Mouse (Mus musculus): ENCODE results near the gene Chrnb4. TPM values are rescaled to one million over a fixed set of nuclear protein-coding genes. Genes with fewer than 3 reads are reported as not detected.

Gene Chrnb4
- total RNA-seq (2014; fragmentation: Nextera tagmentation) (not detected in 2 replicates), total RNA-seq (2017) (0.06 and 0.22 TPM in 2 replicates), polyA plus RNA-seq (2012) (not detected in 2 replicates)

DNA sequence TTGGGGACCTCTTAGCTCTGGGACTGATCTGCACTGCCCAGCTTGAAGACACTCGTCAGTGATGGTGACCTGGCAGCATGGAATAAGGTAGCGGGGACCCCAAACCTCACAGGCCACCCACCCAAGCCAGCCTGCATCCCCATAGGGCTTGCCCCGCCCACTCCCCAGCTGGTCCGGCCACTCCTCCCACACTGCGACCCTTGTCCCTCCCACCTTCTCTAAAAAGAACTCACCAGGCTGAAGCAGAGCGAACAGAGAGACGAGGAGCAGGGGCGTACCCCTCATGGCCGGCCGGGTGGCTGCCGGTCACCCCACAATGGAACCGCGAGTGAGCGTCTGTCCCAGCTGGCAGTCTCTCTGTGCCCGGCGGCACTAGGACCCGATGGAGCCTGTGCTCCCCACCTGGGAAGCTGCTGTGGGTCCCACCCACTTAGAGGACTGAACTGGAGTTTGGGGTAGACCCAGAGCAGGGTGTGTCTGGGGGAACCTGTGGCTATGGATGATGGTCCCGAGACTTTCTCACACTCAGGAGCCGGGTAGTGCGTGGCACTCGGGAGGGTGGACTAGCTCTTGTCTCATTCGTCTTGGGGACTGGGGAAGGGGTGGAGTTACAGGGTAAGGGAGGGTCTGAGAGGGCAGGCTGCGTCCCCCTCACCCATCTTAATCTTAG is at the start of gene Chrnb4:
Gene Chrnb4 (minus strand): TSS at position 569 of the 670 bp plus-strand sequence.
- TF ChIP-seq TAL1 (conservative IDR thresholded peaks at IDR 0.05; ENCODE audit: low read depth, low read length) (no peak), CTCF (IDR thresholded peaks at IDR 0.05; ENCODE audit: low read depth, low read length) (no peak), POLR2AphosphoS5 (IDR thresholded peaks at IDR 0.05; ENCODE audit: insufficient replicate concordance, low read depth, low read length) (no peak), GATA1 (IDR thresholded peaks at IDR 0.05; ENCODE audit: borderline replicate concordance, low read length) (no peak), GATA2 (IDR thresholded peaks at IDR 0.05; ENCODE audit: borderline replicate concordance, low read depth, low read length) (no peak)
- Histone ChIP-seq H3K4me3 (ENCODE audit: low read depth, low read length) (no peak within 1 kb of the TSS), H3K4me1 (ENCODE audit: insufficient read depth, low read depth, low read length) (peaks cover 2% of the 10 kb centered on the region; the same call in 1 of the 2 replicates)

DNA sequence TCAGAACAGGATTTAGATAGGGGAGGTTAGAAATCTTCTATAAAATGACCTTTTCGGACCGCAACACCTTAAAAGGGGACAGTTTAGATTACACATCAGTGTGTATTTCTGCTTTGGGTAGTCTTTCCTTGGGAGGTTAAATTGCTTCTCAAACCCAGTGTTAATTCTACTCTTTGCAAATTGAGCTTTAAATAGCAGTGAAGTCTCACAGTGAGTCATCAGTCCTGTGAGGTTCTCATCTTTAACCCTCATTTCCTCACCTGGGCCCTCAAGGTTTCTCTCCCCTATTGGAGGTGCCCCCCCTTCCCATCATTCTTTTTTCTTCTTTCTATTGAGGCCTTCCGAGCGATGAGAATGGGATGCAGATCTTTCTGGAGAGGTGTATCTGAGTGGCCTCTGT is 48.3 kb upstream of the Chrnb4 start:
- DNase-seq (ENCODE audit: low spot score) (no peak), ATAC-seq (ENCODE audit: extremely low read depth, insufficient number of reproducible peaks, low FRiP score, poor library complexity, severe bottlenecking) (no peak)
- TF ChIP-seq TAL1 (conservative IDR thresholded peaks at IDR 0.05; ENCODE audit: low read depth, low read length) (no peak), GATA2 (IDR thresholded peaks at IDR 0.05; ENCODE audit: borderline replicate concordance, low read depth, low read length) (no peak), CTCF (IDR thresholded peaks at IDR 0.05; ENCODE audit: low read depth, low read length) (no peak), GATA1 (IDR thresholded peaks at IDR 0.05; ENCODE audit: borderline replicate concordance, low read length) (no peak), POLR2AphosphoS5 (IDR thresholded peaks at IDR 0.05; ENCODE audit: insufficient replicate concordance, low read depth, low read length) (no peak)
- H3K4me1 ChIP-seq (ENCODE audit: insufficient read depth, low read depth, low read length) = no peaks in the 10 kb centered on the region; the same call in 1 of the 2 replicates
- H3K27me3 ChIP-seq (ENCODE audit: insufficient read depth, low read length) = peaks cover 26% of the 10 kb centered on the region
- H3K9me3 ChIP-seq (replicated peaks) = no peaks in the 10 kb centered on the region
- H3K4me3 ChIP-seq (ENCODE audit: low read depth, low read length) = no peak overlapping the region
- H3K36me3 ChIP-seq (replicated peaks) = no peaks in the 10 kb centered on the region

More for the DNA sequence above, at the start of gene Chrnb4:
- H3K27me3 ChIP-seq (ENCODE audit: insufficient read depth, low read length) = peaks cover 15% of the 10 kb centered on the region
- H3K36me3 ChIP-seq (replicated peaks) = no peaks in the 10 kb centered on the region
- ATAC-seq (ENCODE audit: extremely low read depth, insufficient number of reproducible peaks, low FRiP score, poor library complexity, severe bottlenecking) (no peak), DNase-seq (ENCODE audit: low spot score) (no peak)
- no peaks in the 10 kb centered on the region for H3K9me3 ChIP-seq (replicated peaks)

DNA sequence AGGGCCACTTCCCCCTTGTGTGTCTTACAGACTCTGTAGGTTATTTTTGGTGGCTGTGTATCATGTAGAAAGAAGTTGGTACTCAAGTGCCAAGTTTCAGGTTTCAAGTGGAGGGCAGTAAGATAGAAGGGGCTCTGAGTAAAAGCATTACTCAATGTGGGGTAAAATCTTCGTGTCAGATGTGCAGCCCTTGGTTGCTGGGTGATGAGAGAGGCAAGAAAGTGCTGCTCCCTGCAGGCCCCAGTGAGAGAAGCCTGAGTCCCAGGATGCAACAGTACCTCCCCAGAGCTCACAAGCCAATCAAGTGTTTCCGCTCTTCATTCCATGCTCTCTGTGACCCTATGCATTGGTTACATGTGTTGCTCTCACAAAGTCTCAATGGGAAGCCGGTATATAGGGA is 47.5 kb upstream of the Chrnb4 start:
- no peak overlapping the region for H3K4me3 ChIP-seq (ENCODE audit: low read depth, low read length)
- TF ChIP-seq CTCF (IDR thresholded peaks at IDR 0.05; ENCODE audit: low read depth, low read length) (no peak), GATA1 (IDR thresholded peaks at IDR 0.05; ENCODE audit: borderline replicate concordance, low read length) (no peak), GATA2 (IDR thresholded peaks at IDR 0.05; ENCODE audit: borderline replicate concordance, low read depth, low read length) (no peak), POLR2AphosphoS5 (IDR thresholded peaks at IDR 0.05; ENCODE audit: insufficient replicate concordance, low read depth, low read length) (no peak), TAL1 (conservative IDR thresholded peaks at IDR 0.05; ENCODE audit: low read depth, low read length) (no peak)
- no peak for ATAC-seq (ENCODE audit: extremely low read depth, insufficient number of reproducible peaks, low FRiP score, poor library complexity, severe bottlenecking)
- H3K9me3 ChIP-seq (replicated peaks) = no peaks in the 10 kb centered on the region
- no peaks in the 10 kb centered on the region; the same call in 1 of the 2 replicates for H3K4me1 ChIP-seq (ENCODE audit: insufficient read depth, low read depth, low read length)
- peaks cover 23% of the 10 kb centered on the region for H3K27me3 ChIP-seq (ENCODE audit: insufficient read depth, low read length)
- DNase-seq (ENCODE audit: low spot score) = no peak
- H3K36me3 ChIP-seq (replicated peaks) = no peaks in the 10 kb centered on the region

DNA sequence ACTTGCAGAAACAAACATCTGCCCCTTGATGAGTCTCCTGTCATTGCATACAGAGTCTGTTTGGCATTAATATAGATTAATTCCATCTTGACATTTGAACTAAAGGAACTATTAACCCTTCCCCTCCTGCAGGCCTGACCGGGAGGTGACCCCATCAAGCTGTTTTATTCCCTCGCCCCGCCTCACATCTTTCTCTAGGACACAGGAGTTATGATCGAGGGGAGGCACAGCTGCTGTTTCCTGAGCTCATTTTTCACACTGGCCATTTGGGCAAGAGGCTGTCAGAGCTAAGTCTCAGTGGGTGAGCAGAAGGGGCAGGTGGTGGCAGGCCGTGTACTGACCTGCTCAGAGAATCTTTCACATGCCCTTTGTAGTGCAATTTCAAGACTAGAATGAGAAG is 41.6 kb upstream of the Chrnb4 start:
- TF ChIP-seq CTCF (IDR thresholded peaks at IDR 0.05; ENCODE audit: low read depth, low read length) (no peak), GATA2 (IDR thresholded peaks at IDR 0.05; ENCODE audit: borderline replicate concordance, low read depth, low read length) (no peak), GATA1 (IDR thresholded peaks at IDR 0.05; ENCODE audit: borderline replicate concordance, low read length) (no peak), POLR2AphosphoS5 (IDR thresholded peaks at IDR 0.05; ENCODE audit: insufficient replicate concordance, low read depth, low read length) (no peak), TAL1 (conservative IDR thresholded peaks at IDR 0.05; ENCODE audit: low read depth, low read length) (no peak)
- DNase-seq (ENCODE audit: low spot score) (no peak), ATAC-seq (ENCODE audit: extremely low read depth, insufficient number of reproducible peaks, low FRiP score, poor library complexity, severe bottlenecking) (no peak)
- H3K9me3 ChIP-seq (replicated peaks) = no peaks in the 10 kb centered on the region
- no peaks in the 10 kb centered on the region for H3K36me3 ChIP-seq (replicated peaks)
- H3K4me1 ChIP-seq (ENCODE audit: insufficient read depth, low read depth, low read length) = no peaks in the 10 kb centered on the region
- H3K27me3 ChIP-seq (ENCODE audit: insufficient read depth, low read length) = no peaks in the 10 kb centered on the region; the same call in none of the 2 replicates
- H3K4me3 ChIP-seq (ENCODE audit: low read depth, low read length) = no peak overlapping the region

DNA sequence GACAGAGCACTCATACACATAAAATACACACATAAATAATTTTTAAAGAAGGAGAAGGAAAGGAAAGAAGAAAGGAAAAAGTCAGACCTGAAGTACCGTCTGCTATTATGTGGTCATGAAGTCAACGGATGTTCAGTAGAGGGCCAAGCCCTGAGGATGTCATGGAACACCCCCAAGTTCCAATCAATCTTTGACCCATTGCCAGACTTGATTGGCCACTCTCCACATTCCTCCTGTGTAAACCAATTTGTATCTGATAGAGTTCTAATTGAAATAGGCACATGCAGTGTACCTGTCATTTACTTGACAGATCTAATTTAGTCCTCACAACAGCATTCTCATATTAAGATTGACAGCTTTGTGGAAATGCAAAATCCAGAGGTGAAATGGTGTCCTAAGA is 40.6 kb upstream of the Chrnb4 start:
- TF ChIP-seq GATA2 (IDR thresholded peaks at IDR 0.05; ENCODE audit: borderline replicate concordance, low read depth, low read length) (no peak), CTCF (IDR thresholded peaks at IDR 0.05; ENCODE audit: low read depth, low read length) (no peak), TAL1 (conservative IDR thresholded peaks at IDR 0.05; ENCODE audit: low read depth, low read length) (no peak), GATA1 (IDR thresholded peaks at IDR 0.05; ENCODE audit: borderline replicate concordance, low read length) (no peak), POLR2AphosphoS5 (IDR thresholded peaks at IDR 0.05; ENCODE audit: insufficient replicate concordance, low read depth, low read length) (no peak)

DNA sequence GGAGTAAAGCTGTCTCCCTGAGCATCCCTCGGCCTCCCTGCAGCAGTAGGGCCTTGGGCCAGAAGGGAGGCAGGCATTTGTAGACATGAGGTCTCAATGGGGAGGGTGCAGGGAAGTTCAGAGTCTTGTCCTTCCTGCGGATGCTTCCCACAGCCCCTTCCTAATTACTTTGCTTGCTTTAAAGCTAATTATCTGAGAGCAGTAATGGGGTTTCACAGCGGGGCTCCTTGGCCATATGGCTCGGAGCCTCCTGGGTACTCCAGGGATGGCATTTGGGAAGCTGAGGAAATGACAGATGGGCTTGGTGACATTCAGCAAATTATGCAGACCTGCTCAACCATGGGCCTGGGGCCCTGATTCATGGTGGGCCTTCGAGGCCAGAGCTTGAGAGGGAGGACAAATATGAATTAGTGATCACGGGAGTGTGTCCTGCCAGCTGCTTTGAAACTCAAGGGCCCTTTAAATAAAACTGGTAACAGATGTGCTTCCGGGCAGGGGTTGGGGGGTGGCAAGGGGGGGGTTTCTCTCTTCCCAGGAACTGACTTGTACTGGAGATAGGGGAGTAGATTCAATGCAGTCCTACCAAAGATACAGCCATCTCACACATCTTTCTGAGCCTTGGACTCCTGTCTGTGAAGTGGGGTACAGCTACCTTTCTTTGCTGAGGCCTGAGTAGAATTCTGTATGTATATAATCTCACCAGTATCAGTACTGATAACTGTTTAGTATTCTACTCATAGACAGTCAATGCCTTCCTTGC is 34.8 kb upstream of the Chrnb4 start:
- Histone ChIP-seq H3K36me3 (replicated peaks) (no peaks in the 10 kb centered on the region), H3K4me3 (ENCODE audit: low read depth, low read length) (no peak overlapping the region), H3K4me1 (ENCODE audit: insufficient read depth, low read depth, low read length) (no peaks in the 10 kb centered on the region), H3K27me3 (ENCODE audit: insufficient read depth, low read length) (peaks cover 28% of the 10 kb centered on the region), H3K9me3 (replicated peaks) (no peaks in the 10 kb centered on the region)
- DNase-seq (ENCODE audit: low spot score) = no peak
- TF ChIP-seq POLR2AphosphoS5 (IDR thresholded peaks at IDR 0.05; ENCODE audit: insufficient replicate concordance, low read depth, low read length) = no peak
- TF ChIP-seq TAL1 (conservative IDR thresholded peaks at IDR 0.05; ENCODE audit: low read depth, low read length) = no peak
- no peak for TF ChIP-seq CTCF (IDR thresholded peaks at IDR 0.05; ENCODE audit: low read depth, low read length)
- TF ChIP-seq GATA2 (IDR thresholded peaks at IDR 0.05; ENCODE audit: borderline replicate concordance, low read depth, low read length) = no peak
- TF ChIP-seq GATA1 (IDR thresholded peaks at IDR 0.05; ENCODE audit: borderline replicate concordance, low read length) = no peak
- no peak for ATAC-seq (ENCODE audit: extremely low read depth, insufficient number of reproducible peaks, low FRiP score, poor library complexity, severe bottlenecking)

More for the DNA sequence above, 40.6 kb upstream of the Chrnb4 start:
- Histone ChIP-seq H3K4me1 (ENCODE audit: insufficient read depth, low read depth, low read length) (no peaks in the 10 kb centered on the region), H3K4me3 (ENCODE audit: low read depth, low read length) (no peak overlapping the region), H3K9me3 (replicated peaks) (no peaks in the 10 kb centered on the region), H3K36me3 (replicated peaks) (no peaks in the 10 kb centered on the region), H3K27me3 (ENCODE audit: insufficient read depth, low read length) (peaks cover 3% of the 10 kb centered on the region)
- ATAC-seq (ENCODE audit: extremely low read depth, insufficient number of reproducible peaks, low FRiP score, poor library complexity, severe bottlenecking) = no peak
- no peak for DNase-seq (ENCODE audit: low spot score)
